Mouse (Mus musculus) embryonic facial prominence, embryonic 12.5 days (tissue): ENCODE data around the gene Cbln3. TPM values are rescaled to one million over a fixed set of nuclear protein-coding genes. Genes with fewer than 3 reads are reported as not detected.
A peak's percentile ranks its signal among the peaks of the same experiment; 100 is the strongest.

ENCODE experiments used
- ATAC-seq: fragments of 200-750 bp; cut with Nextera tagmentation; 2 replicates; pipeline ENCODE4 v1.8.0; 2017; ENCODE audit not compliant: insufficient number of reproducible peaks, insufficient read depth, low FRiP score, low TSS enrichment
- H3K27ac ChIP-seq: fragments of 300-500 bp; sonication (generic); 2 replicates; pipeline ENCODE4 v1.5.1; 2016; ENCODE audit warnings: mild to moderate bottlenecking
- H3K27me3 ChIP-seq: fragments of 300-500 bp; sonication (generic); 2 replicates; pipeline ENCODE4 v1.6.1; 2016; ENCODE audit warnings: mild to moderate bottlenecking, moderate library complexity
- H3K36me3 ChIP-seq: fragments of 300-500 bp; sonication (generic); 2 replicates; pipeline ENCODE4 v1.6.1; 2016; ENCODE audit warnings: mild to moderate bottlenecking
- H3K4me1 ChIP-seq: fragments of 300-500 bp; sonication (generic); 2 replicates; pipeline ENCODE4 v1.6.1; 2016
- H3K4me2 ChIP-seq: fragments of 300-500 bp; sonication (generic); replicated peaks from 2 replicates; pipeline ENCODE4 v1.6.1; 2016; ENCODE audit warnings: mild to moderate bottlenecking, moderate library complexity
- H3K4me3 ChIP-seq: fragments of 300-500 bp; sonication (generic); 2 replicates; pipeline ENCODE4 v1.5.1; 2016; ENCODE audit warnings: mild to moderate bottlenecking
- H3K9ac ChIP-seq: fragments of 300-500 bp; sonication (generic); 2 replicates; pipeline ENCODE4 v1.6.1; 2016; ENCODE audit warnings: mild to moderate bottlenecking, moderate library complexity
- H3K9me3 ChIP-seq: fragments of 300-500 bp; sonication (generic); 2 replicates; pipeline ENCODE4 v1.6.1; 2016; ENCODE audit warnings: mild to moderate bottlenecking, moderate library complexity
- WGBS: fragments of 180-500 bp; shearing (Covaris S2); methylation state at CpG from one replicate; pipeline ENCODE4 v1.1.7; 2016; 5-methylcytosine and 5-hydroxymethylcytosine counted together
- polyA plus RNA-seq: library from polyadenylated mRNA; unstranded; fragments of >200 nt; fragmentation: Nextera tagmentation; extraction: Ambion mirVana; gene quantifications from 2 replicates; pipeline ENCODE4 v1.2.1, GENCODE M21; 2016

The Cbln3 gene
- polyA plus RNA-seq, 1 experiment from 2014 or later: 0.28 TPM

GRCm38 (mm10) chr14:55898947-55899346, 14.8 kb upstream of the Cbln3 start:
- Histone ChIP-seq H3K27ac (peak overlapping the region; percentile 86; the same call in 1 of the 2 replicates), H3K9ac (no peak overlapping the region; the same call in 1 of the 2 replicates), H3K9me3 (no peaks in the 10 kb centered on the region), H3K4me2 (peak overlapping the region; percentile 84), H3K27me3 (no peaks in the 10 kb centered on the region), H3K4me3 (peak overlapping the region; percentile 50; the same call in 1 of the 2 replicates), H3K36me3 (peaks cover 42% of the 10 kb centered on the region), H3K4me1 (peaks cover 16% of the 10 kb centered on the region)
- ATAC-seq: no peak
- WGBS: 88% methylated on average over 7 of the region's 7 CpGs

- Histone ChIP-seq H3K27ac (no peak overlapping the region), H3K4me2 (no peak overlapping the region), H3K4me3 (no peak overlapping the region), H3K4me1 (peaks cover 16% of the 10 kb centered on the region), H3K9ac (no peak overlapping the region), H3K9me3 (no peaks in the 10 kb centered on the region), H3K27me3 (no peaks in the 10 kb centered on the region), H3K36me3 (peaks cover 50% of the 10 kb centered on the region)
- 94% methylated on average over 12 of the region's 12 CpGs for WGBS
- ATAC-seq: no peak
Observed at GRCm38 (mm10) chr14:55897671-55898070, 13.5 kb upstream of the Cbln3 start.

GRCm38 (mm10) chr14:55886571-55887382, 2.6 kb upstream of the Cbln3 start:
- H3K9ac ChIP-seq: peak overlapping the region; percentile 15; the same call in 1 of the 2 replicates
- H3K9me3 ChIP-seq: no peaks in the 10 kb centered on the region
- 0 out of 2 replicates have a peak overlapping the region, but pooled peaks have one; percentile 84 for H3K4me2 ChIP-seq
- no peak for ATAC-seq
- H3K36me3 ChIP-seq: peaks cover 55% of the 10 kb centered on the region
- H3K27ac ChIP-seq: no peak overlapping the region
- no peaks in the 10 kb centered on the region for H3K27me3 ChIP-seq
- 80% methylated on average over 24 of the region's 24 CpGs for WGBS
- H3K4me3 ChIP-seq: peak overlapping the region; percentile 81
- peaks cover 25% of the 10 kb centered on the region for H3K4me1 ChIP-seq

GRCm38 (mm10) chr14:55885791-55886271, 1.6 kb upstream of the Cbln3 start:
- H3K27ac ChIP-seq: peak overlapping the region; percentile 93
- peaks cover 25% of the 10 kb centered on the region for H3K4me1 ChIP-seq
- no peak for ATAC-seq

GRCm38 (mm10) chr14:55885114-55885790, 1.1 kb upstream of the Cbln3 start:
- Histone ChIP-seq H3K9me3 (no peaks in the 10 kb centered on the region), H3K27ac (peak overlapping the region; percentile 93), H3K4me3 (peak overlapping the region; percentile 81), H3K36me3 (peaks cover 40% of the 10 kb centered on the region), H3K9ac (peak overlapping the region; percentile 83), H3K27me3 (no peaks in the 10 kb centered on the region), H3K4me2 (peak overlapping the region; percentile 84), H3K4me1 (peaks cover 25% of the 10 kb centered on the region)
- peak; percentile 63 for ATAC-seq
- under 1% methylated on average over 15 of the region's 30 CpGs for WGBS

More at GRCm38 (mm10) chr14:55885791-55886271, 1.6 kb upstream of the Cbln3 start:
- peaks cover 46% of the 10 kb centered on the region for H3K36me3 ChIP-seq
- H3K9me3 ChIP-seq: no peaks in the 10 kb centered on the region
- H3K27me3 ChIP-seq: no peaks in the 10 kb centered on the region
- H3K9ac ChIP-seq: peak overlapping the region; percentile 83
- WGBS: 5% methylated on average over 16 of the region's 16 CpGs
- H3K4me2 ChIP-seq: peak overlapping the region; percentile 84
- H3K4me3 ChIP-seq: peak overlapping the region; percentile 81

- H3K4me3 ChIP-seq: peak within 1 kb of the TSS; percentile 81
- no peaks in the 10 kb centered on the region for H3K9me3 ChIP-seq
- peak within 1 kb of the TSS; percentile 83 for H3K9ac ChIP-seq
- H3K27ac ChIP-seq: peak within 1 kb of the TSS; percentile 93
- peak within 1 kb of the TSS; percentile 84 for H3K4me2 ChIP-seq
- H3K27me3 ChIP-seq: no peaks in the 10 kb centered on the region
- WGBS: under 1% methylated on average over 24 of the region's 30 CpGs
- peak; percentile 91 for ATAC-seq
- H3K36me3 ChIP-seq: peaks cover 34% of the 10 kb centered on the region
- peaks cover 25% of the 10 kb centered on the region for H3K4me1 ChIP-seq
Observed at GRCm38 (mm10) chr14:55884713-55885113, 521 bp upstream of the Cbln3 start, which contains the start of gene Khnyn. Gene Khnyn, plus strand, starts transcription at chr14:55884947.

- Histone ChIP-seq H3K4me2 (no peak overlapping the region), H3K4me1 (peaks cover 26% of the 10 kb centered on the region), H3K27me3 (no peaks in the 10 kb centered on the region), H3K9me3 (no peaks in the 10 kb centered on the region), H3K9ac (no peak overlapping the region), H3K27ac (0 out of 2 replicates have a peak overlapping the region, but pooled peaks have one; percentile 93), H3K36me3 (peaks cover 25% of the 10 kb centered on the region), H3K4me3 (no peak overlapping the region)
- no peak for ATAC-seq
- WGBS: 93% methylated on average over 12 of the region's 12 CpGs
Observed at GRCm38 (mm10) chr14:55883663-55884062, 529 bp downstream of the Cbln3 start.

GRCm38 (mm10) chr14:55883149-55883661, 987 bp downstream of the Cbln3 start:
- Histone ChIP-seq H3K36me3 (peaks cover 21% of the 10 kb centered on the region), H3K27ac (no peak overlapping the region), H3K9ac (no peak overlapping the region), H3K4me3 (no peak overlapping the region), H3K27me3 (no peaks in the 10 kb centered on the region), H3K4me1 (peaks cover 29% of the 10 kb centered on the region), H3K4me2 (no peak overlapping the region), H3K9me3 (no peaks in the 10 kb centered on the region)
- 90% methylated on average over 13 of the region's 13 CpGs for WGBS
- ATAC-seq: no peak

- ATAC-seq: no peak
- no peak overlapping the region for H3K9ac ChIP-seq
- H3K27me3 ChIP-seq: no peaks in the 10 kb centered on the region
- 56% methylated on average over 6 of the region's 6 CpGs for WGBS
- no peak overlapping the region for H3K4me2 ChIP-seq
- H3K27ac ChIP-seq: no peak overlapping the region
- H3K4me1 ChIP-seq: peaks cover 35% of the 10 kb centered on the region
- H3K36me3 ChIP-seq: peaks cover 11% of the 10 kb centered on the region
- no peaks in the 10 kb centered on the region for H3K9me3 ChIP-seq
- no peak overlapping the region for H3K4me3 ChIP-seq
Observed at GRCm38 (mm10) chr14:55882171-55882641, 2.0 kb downstream of the Cbln3 start.

- H3K4me3 ChIP-seq: no peak overlapping the region
- no peak for ATAC-seq
- H3K27ac ChIP-seq: no peak overlapping the region
- H3K4me2 ChIP-seq: no peak overlapping the region
- peaks cover 26% of the 10 kb centered on the region for H3K4me1 ChIP-seq
- no peaks in the 10 kb centered on the region for H3K9me3 ChIP-seq
- WGBS: 81% methylated on average over 8 of the region's 8 CpGs
- H3K27me3 ChIP-seq: no peaks in the 10 kb centered on the region
- H3K9ac ChIP-seq: no peak overlapping the region
- no peaks in the 10 kb centered on the region for H3K36me3 ChIP-seq
Observed at GRCm38 (mm10) chr14:55880982-55881381, 3.2 kb downstream of the Cbln3 start.

GRCm38 (mm10) chr14:55879623-55880022, 4.6 kb downstream of the Cbln3 start:
- H3K4me3 ChIP-seq: no peak overlapping the region
- no peak overlapping the region for H3K9ac ChIP-seq
- WGBS: 30% methylated on average over 1 of the region's 1 CpGs
- H3K27me3 ChIP-seq: no peaks in the 10 kb centered on the region
- no peaks in the 10 kb centered on the region for H3K36me3 ChIP-seq
- H3K9me3 ChIP-seq: no peaks in the 10 kb centered on the region
- no peak for ATAC-seq
- H3K4me2 ChIP-seq: no peak overlapping the region
- no peak overlapping the region for H3K27ac ChIP-seq
- peaks cover 20% of the 10 kb centered on the region for H3K4me1 ChIP-seq
